7 mouse cellular contexts compared by ENCODE assay signal in the genomic region with DNA sequence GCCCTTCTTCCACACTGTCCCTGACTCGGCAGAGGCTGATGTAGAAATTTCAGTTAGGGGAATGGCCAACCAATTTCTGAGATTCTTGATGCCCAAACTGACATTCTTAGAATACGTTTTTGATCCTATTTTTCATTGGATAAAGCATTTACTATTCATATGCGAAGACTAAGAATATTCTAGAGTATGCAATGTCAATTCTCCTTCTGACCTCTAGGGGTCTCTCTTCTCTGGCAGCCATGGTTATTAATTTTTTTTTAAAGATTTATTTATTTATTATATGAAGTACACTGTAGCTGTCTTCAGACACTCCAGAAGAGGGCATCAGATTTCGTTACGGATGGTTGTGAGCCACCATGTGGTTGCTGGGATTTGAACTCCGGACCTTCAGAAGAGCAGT.
DNase-seq lines count a peak whose midpoint lies in the region; ATAC-seq and TF ChIP-seq lines count a peak whose summit lies in the region.
"Not testable (repeated sequence)": the region's sequence is repeated elsewhere in the genome, so short reads cannot be mapped to it uniquely, and the experiment has no call there.

No protein-coding gene starts in this region.

- not testable (repeated sequence) for DNase-seq in Patski (ENCODE audit: low read depth, low spot score); heart, adult 2 months; kidney, postnatal 0 days (ENCODE audit: low spot score); left cerebral cortex, adult 2 months (ENCODE audit: extremely low spot score in 1 of 2, low spot score in 2 of 2); liver, postnatal 0 days; stomach, postnatal 0 days (ENCODE audit: low spot score)

- H3K4me2 ChIP-seq in kidney, postnatal 0 days (ENCODE audit: low read length); liver, postnatal 0 days (ENCODE audit: low read depth, low read length); stomach, postnatal 0 days (replicated peaks; ENCODE audit: low read depth): not testable (repeated sequence)

- TF ChIP-seq POLR2A in heart, adult 2 months (IDR thresholded peaks at IDR 0.05; ENCODE audit: insufficient read depth, low read depth, low read length): not testable (repeated sequence)

- ATAC-seq in Patski; kidney, postnatal 0 days (replicated peaks; ENCODE audit: low FRiP score, low read depth); liver, postnatal 0 days; stomach, postnatal 0 days (ENCODE audit: low FRiP score, low TSS enrichment): not testable (repeated sequence)

- not testable (repeated sequence) for H3K4me3 ChIP-seq in E14TG2a.4 (replicated peaks; ENCODE audit: low read length); heart, adult 2 months; kidney, postnatal 0 days (replicated peaks; ENCODE audit: low read depth, low read length); left cerebral cortex, adult 2 months; liver, postnatal 0 days (ENCODE audit: low read depth, low read length); stomach, postnatal 0 days (ENCODE audit: low read depth, low read length)

- not testable (repeated sequence) for TF ChIP-seq EP300 in heart, adult 2 months (IDR thresholded peaks at IDR 0.05; ENCODE audit: insufficient read depth, low read depth, low read length); liver, postnatal 0 days (IDR thresholded peaks at IDR 0.05; ENCODE audit: low read depth); stomach, postnatal 0 days (optimal IDR thresholded peaks at IDR 0.05)

- not testable (repeated sequence) for H3K79me2 ChIP-seq in heart, adult 2 months (replicated peaks; ENCODE audit: control insufficient read depth, insufficient read depth, low read length)

- not testable (repeated sequence) for H3K9me3 ChIP-seq in E14TG2a.4 (ENCODE audit: low read length); kidney, postnatal 0 days (replicated peaks; ENCODE audit: low read length); liver, postnatal 0 days (ENCODE audit: low read length); stomach, postnatal 0 days (ENCODE audit: control insufficient read depth, low read length)

- CTCF ChIA-PET in Patski (lab: Charles Lee): not testable (repeated sequence)

- not testable (repeated sequence) for H3K36me3 ChIP-seq in E14TG2a.4 (ENCODE audit: insufficient read depth, low read length); heart, adult 2 months (ENCODE audit: control insufficient read depth, insufficient read depth, low read length); kidney, postnatal 0 days (ENCODE audit: insufficient read depth, low read length); liver, postnatal 0 days (replicated peaks; ENCODE audit: insufficient read depth, low read length); stomach, postnatal 0 days (ENCODE audit: control insufficient read depth, insufficient read depth, low read length)

- WGBS in heart, adult 2 months: 84% methylated on average over 6 of the region's 6 CpGs
- 92% methylated on average over 6 of the region's 6 CpGs for WGBS in kidney, postnatal 0 days
- 80% methylated on average over 6 of the region's 6 CpGs for WGBS in liver, postnatal 0 days (ENCODE audit: insufficient replicate concordance)
- WGBS in stomach, postnatal 0 days: 91% methylated on average over 6 of the region's 6 CpGs

- not testable (repeated sequence) for H3K9ac ChIP-seq in heart, adult 2 months (ENCODE audit: low read depth, low read length); kidney, postnatal 0 days (ENCODE audit: low read depth, low read length); liver, postnatal 0 days (replicated peaks); stomach, postnatal 0 days (ENCODE audit: low read length)

- H3K27ac ChIP-seq in heart, adult 2 months; kidney, postnatal 0 days; left cerebral cortex, adult 2 months; liver, postnatal 0 days (ENCODE audit: low read depth); stomach, postnatal 0 days (replicated peaks): not testable (repeated sequence)

- not testable (repeated sequence) for H3K4me1 ChIP-seq in E14TG2a.4 (replicated peaks; ENCODE audit: low read depth, low read length); heart, adult 2 months (ENCODE audit: control insufficient read depth, insufficient read depth, low read length); kidney, postnatal 0 days (replicated peaks; ENCODE audit: insufficient read depth, low read length); liver, postnatal 0 days (ENCODE audit: insufficient read depth); stomach, postnatal 0 days (replicated peaks; ENCODE audit: control insufficient read depth, insufficient read depth)

- POLR2A ChIA-PET in Patski (lab: Charles Lee): not testable (repeated sequence)

- TF ChIP-seq CTCF in E14TG2a.4 (conservative IDR thresholded peaks at IDR 0.05; ENCODE audit: low read length) (peak; percentile 51), Patski (IDR thresholded peaks at IDR 0.05) (peak; percentile 31)
- TF ChIP-seq CTCF in heart, adult 2 months (IDR thresholded peaks at IDR 0.05): peak; percentile 40
- peak; percentile 33; the same call in 1 of the 2 replicates for TF ChIP-seq CTCF in kidney, postnatal 0 days (IDR thresholded peaks at IDR 0.05; ENCODE audit: low read depth)
- peak; percentile 12 for TF ChIP-seq CTCF in left cerebral cortex, adult 2 months (IDR thresholded peaks at IDR 0.05)
- 0 out of 2 replicates have a peak, but pooled peaks have one; percentile 8 for TF ChIP-seq CTCF in liver, postnatal 0 days (IDR thresholded peaks at IDR 0.05; ENCODE audit: low read depth)
- TF ChIP-seq CTCF in stomach, postnatal 0 days (IDR thresholded peaks at IDR 0.05; ENCODE audit: low read depth): peak; percentile 33

- intact Hi-C loops in heart, adult 2 months (cut with DNase I); left cerebral cortex, adult 2 months (cut with DNase I): not testable (repeated sequence)

- not testable (repeated sequence) for H3K27me3 ChIP-seq in E14TG2a.4 (ENCODE audit: insufficient read depth, low read length); Patski; heart, adult 2 months (ENCODE audit: control insufficient read depth, insufficient read depth, low read length); kidney, postnatal 0 days (ENCODE audit: insufficient read depth, low read length); liver, postnatal 0 days (ENCODE audit: insufficient read depth, low read length); stomach, postnatal 0 days (ENCODE audit: control insufficient read depth, insufficient read depth, low read length)

- in situ Hi-C loops in Patski (cut with MboI; ENCODE audit: low pct_unique_long_range_greater_than_20kb): not testable (repeated sequence)
